Mouse (Mus musculus) bone marrow, adult 2 months (tissue): ENCODE measurements around the gene Corin.

Experiments
- CTCF ChIP-seq: fragments of 200-500 bp; IDR thresholded peaks from 2 replicates; pipeline ENCODE4 v1.5.1; 2011; ENCODE audit warnings: low read length, control low read depth; ENCODE audit not compliant: control insufficient read depth, insufficient read depth
- POLR2A ChIP-seq: fragments of 200-500 bp; IDR thresholded peaks from 2 replicates; pipeline ENCODE4 v1.6.1; 2011; ENCODE audit warnings: low read depth, mild to moderate bottlenecking, control low read depth, low read length, borderline replicate concordance; ENCODE audit not compliant: control insufficient read depth

- TF ChIP-seq POLR2A (no peak), CTCF (no peak)
These were observed 168.4 kb downstream of the Corin start for GRCm38 (mm10) chr5:72335873-72336272.
